Mouse (Mus musculus) small intestine, adult 2 months (tissue): Measurements from ENCODE around the gene Spata32.

Experiments
- CTCF ChIP-seq: fragments of 200-500 bp; IDR thresholded peaks from 2 replicates; pipeline ENCODE4 v1.5.1; 2012; ENCODE audit warnings: low read depth, mild to moderate bottlenecking, control low read depth, inconsistent platforms, low read length, moderate library complexity, mixed read lengths; ENCODE audit not compliant: insufficient replicate concordance, insufficient read length; ENCODE audit errors: extremely low read depth
- POLR2A ChIP-seq: fragments of 200-500 bp; IDR thresholded peaks from 2 replicates; pipeline ENCODE4 v1.6.1; 2012; ENCODE audit warnings: low read depth, mild to moderate bottlenecking, control low read depth, inconsistent platforms, low read length, moderate library complexity

- TF ChIP-seq CTCF (no peak), POLR2A (no peak)
Measured at GRCm38 (mm10) chr11:103202376-103202775, 15.9 kb downstream of the Spata32 start.
